Mouse (Mus musculus): ENCODE results near the gene Arhgap45. TPM values are rescaled to one million over a fixed set of nuclear protein-coding genes. Genes with fewer than 3 reads are reported as not detected.

The Arhgap45 gene
- total and polyA plus RNA-seq, 3 experiments, result 3.5 to 16.6 (median 5.1) TPM

DNA sequence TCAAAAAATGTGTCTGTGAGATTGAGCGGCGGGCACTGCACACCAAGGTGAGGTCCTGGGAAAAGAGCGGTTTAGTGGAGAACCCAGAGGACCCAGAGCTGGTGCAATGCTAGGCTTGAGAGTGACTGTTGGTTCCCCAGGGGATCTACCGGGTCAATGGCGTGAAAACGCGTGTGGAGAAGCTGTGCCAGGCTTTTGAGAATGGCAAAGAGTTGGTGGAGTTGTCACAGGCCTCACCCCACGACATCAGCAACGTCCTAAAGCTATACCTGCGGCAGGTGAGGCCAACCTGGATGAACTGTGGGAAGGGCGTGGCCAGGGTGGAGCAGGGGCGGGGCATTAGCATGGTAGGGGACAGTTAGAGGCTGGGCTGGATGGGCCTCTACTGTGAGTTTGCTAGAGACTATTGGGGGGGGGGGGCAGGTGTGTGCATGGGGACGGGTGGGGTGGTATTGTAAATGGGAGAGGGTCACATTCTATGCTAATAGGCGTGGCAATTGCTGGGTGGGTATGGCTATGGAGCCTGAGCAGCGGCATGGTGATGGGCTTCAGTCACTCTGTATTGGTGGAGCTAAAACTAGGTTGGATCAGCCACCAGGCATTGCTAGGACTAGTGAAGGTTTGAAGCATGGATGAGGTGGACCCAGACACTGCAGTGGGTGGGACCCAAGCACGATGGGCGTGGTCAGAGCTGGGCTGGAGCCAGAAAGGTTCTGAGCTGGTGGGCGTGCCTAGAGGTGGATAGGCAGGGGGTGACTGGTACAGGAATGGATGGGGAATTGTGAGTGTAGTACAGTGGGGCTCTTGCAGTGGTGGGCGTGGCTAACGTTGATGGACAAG is 11.4 kb downstream of the Arhgap45 start:
- Histone ChIP-seq H3K9ac (ENCODE audit: low read depth, low read length) (no peak overlapping the region), H3K4me3 (no peak overlapping the region), H3K27me3 (ENCODE audit: control insufficient read depth, insufficient read depth, low read length) (no peaks in the 10 kb centered on the region), H3K4me1 (ENCODE audit: control insufficient read depth, insufficient read depth, low read length) (peaks cover 4% of the 10 kb centered on the region), H3K36me3 (ENCODE audit: control insufficient read depth, insufficient read depth, low read length) (no peaks in the 10 kb centered on the region), H3K79me2 (replicated peaks; ENCODE audit: control insufficient read depth, insufficient read depth, low read length) (no peaks in the 10 kb centered on the region), H3K27ac (no peak overlapping the region)
- TF ChIP-seq POLR2A (IDR thresholded peaks at IDR 0.05; ENCODE audit: insufficient read depth, low read depth, low read length) (no peak), EP300 (IDR thresholded peaks at IDR 0.05; ENCODE audit: insufficient read depth, low read depth, low read length) (no peak), CTCF (IDR thresholded peaks at IDR 0.05) (no peak)
- DNase-seq, result no peak
- intact Hi-C loops (cut with DNase I), result no loop called here
- 74% methylated on average over 20 of the region's 20 CpGs for WGBS

DNA sequence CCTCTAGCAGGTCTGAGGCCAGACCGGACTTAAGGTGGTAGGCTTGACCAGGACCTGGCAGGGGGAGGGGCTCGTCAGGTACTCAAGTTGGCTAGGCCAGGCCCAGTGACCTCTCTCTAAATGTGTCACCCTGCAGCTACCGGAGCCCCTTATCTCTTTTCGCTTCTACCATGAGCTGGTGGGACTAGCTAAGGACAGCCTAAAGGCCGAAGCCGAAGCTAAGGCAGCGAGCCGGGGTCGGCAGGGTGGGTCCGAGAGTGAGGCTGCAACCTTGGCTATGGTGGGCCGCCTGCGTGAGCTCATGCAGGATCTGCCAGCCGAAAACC is 12.0 kb downstream of the Arhgap45 start:
- WGBS, result 96% methylated on average over 13 of the region's 13 CpGs

DNA sequence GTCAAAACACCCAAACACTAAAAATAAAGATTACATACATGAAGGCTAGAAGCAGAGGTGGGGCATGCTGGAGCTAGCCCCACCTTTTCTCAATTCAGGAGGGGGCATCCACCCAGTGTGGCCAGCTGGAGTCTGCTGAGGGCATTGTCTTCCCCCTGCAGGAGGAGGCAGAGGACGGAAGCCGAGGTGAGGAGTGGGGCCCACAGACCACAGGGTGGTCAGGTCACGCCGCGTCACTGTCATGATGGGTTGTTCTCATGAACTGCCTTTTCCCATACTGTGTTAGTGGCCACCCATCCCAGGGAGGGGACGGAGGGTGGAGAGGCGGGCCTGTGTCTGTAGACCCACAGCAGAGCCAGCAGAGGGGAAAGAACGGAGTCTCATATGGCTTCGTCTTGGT is 13.7 kb downstream of the Arhgap45 start:
- Histone ChIP-seq H3K27ac (no peak overlapping the region), H3K4me1 (ENCODE audit: control insufficient read depth, insufficient read depth, low read length) (peaks cover 15% of the 10 kb centered on the region), H3K9ac (ENCODE audit: low read depth, low read length) (no peak overlapping the region), H3K79me2 (replicated peaks; ENCODE audit: control insufficient read depth, insufficient read depth, low read length) (no peaks in the 10 kb centered on the region), H3K27me3 (ENCODE audit: control insufficient read depth, insufficient read depth, low read length) (no peaks in the 10 kb centered on the region), H3K36me3 (ENCODE audit: control insufficient read depth, insufficient read depth, low read length) (no peaks in the 10 kb centered on the region), H3K4me3 (no peak overlapping the region)
- 93% methylated on average over 8 of the region's 9 CpGs for WGBS
- intact Hi-C loops (cut with DNase I), result no loop called here
- TF ChIP-seq CTCF (IDR thresholded peaks at IDR 0.05), result no peak
- no peak for TF ChIP-seq POLR2A (IDR thresholded peaks at IDR 0.05; ENCODE audit: insufficient read depth, low read depth, low read length)
- TF ChIP-seq EP300 (IDR thresholded peaks at IDR 0.05; ENCODE audit: insufficient read depth, low read depth, low read length), result no peak
- no peak for DNase-seq

More for the DNA sequence above, 12.0 kb downstream of the Arhgap45 start:
- Histone ChIP-seq H3K36me3 (ENCODE audit: control insufficient read depth, insufficient read depth, low read length) (no peaks in the 10 kb centered on the region), H3K27me3 (ENCODE audit: control insufficient read depth, insufficient read depth, low read length) (no peaks in the 10 kb centered on the region), H3K4me1 (ENCODE audit: control insufficient read depth, insufficient read depth, low read length) (peaks cover 5% of the 10 kb centered on the region), H3K79me2 (replicated peaks; ENCODE audit: control insufficient read depth, insufficient read depth, low read length) (no peaks in the 10 kb centered on the region), H3K9ac (ENCODE audit: low read depth, low read length) (no peak overlapping the region), H3K4me3 (no peak overlapping the region), H3K27ac (no peak overlapping the region)
- intact Hi-C loops (cut with DNase I), result no loop called here
- no peak for DNase-seq
- TF ChIP-seq POLR2A (IDR thresholded peaks at IDR 0.05; ENCODE audit: insufficient read depth, low read depth, low read length) (no peak), EP300 (IDR thresholded peaks at IDR 0.05; ENCODE audit: insufficient read depth, low read depth, low read length) (no peak), CTCF (IDR thresholded peaks at IDR 0.05) (no peak)

DNA sequence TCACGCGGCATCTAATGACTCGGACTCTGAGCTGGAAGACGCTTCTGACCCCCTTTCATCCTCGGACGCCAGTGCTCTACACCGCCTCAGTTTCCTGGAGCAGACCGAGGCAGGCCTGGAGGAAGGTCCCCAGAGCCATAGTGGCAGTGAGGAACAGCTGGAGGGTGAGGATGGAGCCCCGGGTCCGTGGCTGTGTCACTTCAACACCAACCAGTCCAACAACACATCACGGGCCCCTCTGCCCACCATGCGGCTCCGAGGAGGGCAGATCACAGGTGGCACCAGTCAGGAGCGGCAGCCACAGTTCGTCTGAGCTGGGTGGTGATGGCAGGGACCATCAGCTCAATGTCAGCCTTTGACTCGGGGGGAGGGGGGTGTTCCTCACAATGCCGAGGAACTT is 14.3 kb downstream of the Arhgap45 start:
- no peaks in the 10 kb centered on the region for H3K27me3 ChIP-seq (ENCODE audit: control insufficient read depth, insufficient read depth, low read length)
- H3K79me2 ChIP-seq (replicated peaks; ENCODE audit: control insufficient read depth, insufficient read depth, low read length), result no peaks in the 10 kb centered on the region
- intact Hi-C loops (cut with DNase I), result no loop called here
- 88% methylated on average over 17 of the region's 17 CpGs for WGBS
- H3K27ac ChIP-seq, result no peak overlapping the region
- no peak for TF ChIP-seq EP300 (IDR thresholded peaks at IDR 0.05; ENCODE audit: insufficient read depth, low read depth, low read length)
- no peak for TF ChIP-seq POLR2A (IDR thresholded peaks at IDR 0.05; ENCODE audit: insufficient read depth, low read depth, low read length)
- TF ChIP-seq CTCF (IDR thresholded peaks at IDR 0.05), result no peak
- no peak overlapping the region for H3K4me3 ChIP-seq
- no peaks in the 10 kb centered on the region for H3K36me3 ChIP-seq (ENCODE audit: control insufficient read depth, insufficient read depth, low read length)
- H3K4me1 ChIP-seq (ENCODE audit: control insufficient read depth, insufficient read depth, low read length), result peaks cover 21% of the 10 kb centered on the region
- no peak overlapping the region for H3K9ac ChIP-seq (ENCODE audit: low read depth, low read length)
- no peak for DNase-seq

DNA sequence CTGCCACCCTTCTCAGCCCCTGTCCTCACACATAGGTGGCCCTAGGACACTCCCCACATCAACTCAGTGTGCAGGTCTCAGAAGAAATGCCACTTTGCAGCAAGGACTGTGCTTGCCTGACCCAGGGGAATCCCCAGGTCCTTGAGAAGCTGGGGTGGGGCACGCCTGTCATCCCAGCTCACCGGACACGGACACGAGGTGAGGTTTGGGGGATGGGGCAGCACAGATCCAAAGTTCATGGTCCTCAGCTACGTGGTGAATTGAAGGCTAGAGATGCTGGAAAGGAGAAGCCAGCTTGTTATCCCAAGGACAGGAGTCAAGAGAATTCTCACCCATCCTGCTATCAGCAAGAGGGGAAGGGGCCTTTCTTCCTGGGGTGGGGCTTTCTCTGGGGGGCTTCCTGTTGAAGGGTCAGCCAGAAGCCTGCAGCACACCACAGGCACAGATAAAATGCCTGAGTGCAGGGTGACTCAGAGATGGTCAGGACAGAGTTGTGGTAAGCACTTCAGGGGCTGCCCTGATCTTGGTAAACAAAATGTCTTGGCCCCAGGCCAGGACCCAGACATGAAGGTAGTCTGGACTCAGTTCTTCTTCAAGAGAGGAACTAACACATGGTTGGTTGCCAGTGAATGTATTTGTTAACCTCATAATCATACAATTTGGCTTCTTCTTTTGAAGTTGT is 16.5 kb downstream of the Arhgap45 start:
- TF ChIP-seq POLR2A (IDR thresholded peaks at IDR 0.05; ENCODE audit: insufficient read depth, low read depth, low read length) (no peak), EP300 (IDR thresholded peaks at IDR 0.05; ENCODE audit: insufficient read depth, low read depth, low read length) (no peak), CTCF (IDR thresholded peaks at IDR 0.05) (no peak)
- Histone ChIP-seq H3K27ac (peak overlapping the region; percentile 85), H3K4me3 (no peak overlapping the region), H3K27me3 (ENCODE audit: control insufficient read depth, insufficient read depth, low read length) (no peaks in the 10 kb centered on the region), H3K79me2 (replicated peaks; ENCODE audit: control insufficient read depth, insufficient read depth, low read length) (no peaks in the 10 kb centered on the region), H3K9ac (ENCODE audit: low read depth, low read length) (peak overlapping the region; percentile 5; the same call in 1 of the 2 replicates), H3K4me1 (ENCODE audit: control insufficient read depth, insufficient read depth, low read length) (peaks cover 26% of the 10 kb centered on the region), H3K36me3 (ENCODE audit: control insufficient read depth, insufficient read depth, low read length) (peaks cover 2% of the 10 kb centered on the region; the same call in 1 of the 2 replicates)
- intact Hi-C loops (cut with DNase I), result no loop called here
- peak; percentile 68 to 83 for DNase-seq
- 14% methylated on average over 5 of the region's 5 CpGs for WGBS

Measured in heart, adult 2 months (tissue).